Mouse (Mus musculus) gastrocnemius, postnatal 36 days (tissue): ENCODE measurements at regions not wholly inside any gene's neighbourhood (a gene's known extent, or its start where the extent isn't known, plus 50 kb on each side); places are given as distances from the start of the nearest gene placed in this dataset.
"Not testable (repeated sequence)": the region's sequence is repeated elsewhere in the genome, so short reads cannot be mapped to it uniquely, and the experiment has no call there.

Experiments
- DNase-seq, 2 experiments: peaks; one replicate each; pipeline ENCODE4 v3.0.0; 2022
- intact Hi-C: fragments of 180-260 bp; cut with DNase I; formaldehyde crosslinking; loops from one replicate; pipeline ENCODE4 v1.15.1; 2025

GRCm38 (mm10) chr7:72990559-72991429, 384.5 kb upstream of the Rgma start:
- no peak for DNase-seq
- intact Hi-C loops = no loop called here

GRCm38 (mm10) chr7:72998374-72998773, 376.9 kb upstream of the Rgma start:
- intact Hi-C loops = no loop called here
- peak in 1 of 2 experiments; percentile 7 for DNase-seq

GRCm38 (mm10) chr7:73019151-73019550, 356.2 kb upstream of the Rgma start:
- intact Hi-C loops = no loop called here
- DNase-seq = no peak

GRCm38 (mm10) chr7:73019764-73020354, 355.4 kb upstream of the Rgma start:
- DNase-seq = no peak
- intact Hi-C loops = no loop called here

- no peak for DNase-seq
- intact Hi-C loops = no loop called here
These were observed 353.5 kb upstream of the Rgma start for GRCm38 (mm10) chr7:73021786-73022185.

GRCm38 (mm10) chr7:73025640-73026039, 349.7 kb upstream of the Rgma start:
- intact Hi-C loops = no loop called here
- DNase-seq = no peak

- no peak for DNase-seq
- intact Hi-C loops = no loop called here
These were observed 346.4 kb upstream of the Rgma start for GRCm38 (mm10) chr7:73028952-73029351.

GRCm38 (mm10) chr7:73031407-73031806, 343.9 kb upstream of the Rgma start:
- intact Hi-C loops = loop anchor here (10.0 kb wide), 1 partner anchor 343 kb away; the partner anchor contains the start of gene Rgma
- no peak for DNase-seq

GRCm38 (mm10) chr7:73032316-73032980, 342.9 kb upstream of the Rgma start:
- intact Hi-C loops = loop anchor here (10.0 kb wide), 1 partner anchor 342 kb away; the partner anchor contains the start of gene Rgma
- no peak for DNase-seq

GRCm38 (mm10) chr7:73036801-73037555, 338.3 kb upstream of the Rgma start:
- peak; percentile 64 to 67 for DNase-seq
- intact Hi-C loops = loop anchor here (10.0 kb wide), 1 partner anchor 338 kb away; the partner anchor contains the start of gene Rgma

- intact Hi-C loops = loop anchor here (10.0 kb wide), 1 partner anchor 337 kb away; the partner anchor contains the start of gene Rgma
- no peak for DNase-seq
These were observed 337.7 kb upstream of the Rgma start for GRCm38 (mm10) chr7:73037638-73038037.

- intact Hi-C loops = loop anchor here (10.0 kb wide), 1 partner anchor 335 kb away; the partner anchor contains the start of gene Rgma
- no peak for DNase-seq
These were observed 335.4 kb upstream of the Rgma start for GRCm38 (mm10) chr7:73039921-73040320.

- intact Hi-C loops = no loop called here
These were observed 331.0 kb upstream of the Rgma start for GRCm38 (mm10) chr7:73044316-73044715.

GRCm38 (mm10) chr7:73055891-73056290, 319.4 kb upstream of the Rgma start:
- intact Hi-C loops = no loop called here
- DNase-seq = no peak

More at GRCm38 (mm10) chr7:73044316-73044715, 331.0 kb upstream of the Rgma start:
- no peak for DNase-seq

GRCm38 (mm10) chr7:73063556-73063955, 311.8 kb upstream of the Rgma start:
- DNase-seq = no peak
- intact Hi-C loops = no loop called here

- no peak for DNase-seq
- intact Hi-C loops = no loop called here
These were observed 306.8 kb upstream of the Rgma start for GRCm38 (mm10) chr7:73068534-73068933.

- intact Hi-C loops = no loop called here
- no peak for DNase-seq
These were observed 306.0 kb upstream of the Rgma start for GRCm38 (mm10) chr7:73069352-73069751.

GRCm38 (mm10) chr7:73075391-73075790, 299.9 kb upstream of the Rgma start:
- DNase-seq, intact Hi-C loops: not testable (repeated sequence)

- DNase-seq = no peak
- intact Hi-C loops = no loop called here
These were observed 287.7 kb upstream of the Rgma start for GRCm38 (mm10) chr7:73087496-73088185.

GRCm38 (mm10) chr7:73088321-73088720, 287.0 kb upstream of the Rgma start:
- intact Hi-C loops = no loop called here
- DNase-seq = no peak
